Mouse (Mus musculus) adrenal gland, adult 2 months (tissue): ENCODE results near the gene Fgf14. TPM values are rescaled to one million over a fixed set of nuclear protein-coding genes. Genes with fewer than 3 reads are reported as not detected.
"Not testable (repeated sequence)": the region's sequence is repeated elsewhere in the genome, so short reads cannot be mapped to it uniquely, and the experiment has no call there.

Source experiments
- DNase-seq: peaks from one replicate; pipeline ENCODE4 v3.0.0; 2021
- long read RNA-seq: library from polyadenylated mRNA; stranded (forward); transcript quantifications from one replicate; pipeline ENCODE4 v2.0.0, GENCODE M21; 2021
- polyA plus RNA-seq: library from polyadenylated mRNA; depleted of rRNA; stranded (reverse); fragments of >200 nt; gene quantifications from 2 replicates; pipeline ENCODE4 v1.2.3, GENCODE M21; 2012; rRNA removed
- total RNA-seq, 2 experiments: library from RNA; stranded (reverse); gene quantifications; 2 replicates each; pipeline ENCODE4 v1.2.3; 2021

Gene Fgf14
- total RNA-seq = 1 to 10 TPM; 1.0 to 1.1 TPM
- 0.17 and 0.28 TPM in 2 replicates for polyA plus RNA-seq
- long read RNA-seq, partial matches to known transcripts = 0 of 1 reads
- long read RNA-seq, other reads (novel, unspliced or antisense) = 1 of 1 reads

DNA sequence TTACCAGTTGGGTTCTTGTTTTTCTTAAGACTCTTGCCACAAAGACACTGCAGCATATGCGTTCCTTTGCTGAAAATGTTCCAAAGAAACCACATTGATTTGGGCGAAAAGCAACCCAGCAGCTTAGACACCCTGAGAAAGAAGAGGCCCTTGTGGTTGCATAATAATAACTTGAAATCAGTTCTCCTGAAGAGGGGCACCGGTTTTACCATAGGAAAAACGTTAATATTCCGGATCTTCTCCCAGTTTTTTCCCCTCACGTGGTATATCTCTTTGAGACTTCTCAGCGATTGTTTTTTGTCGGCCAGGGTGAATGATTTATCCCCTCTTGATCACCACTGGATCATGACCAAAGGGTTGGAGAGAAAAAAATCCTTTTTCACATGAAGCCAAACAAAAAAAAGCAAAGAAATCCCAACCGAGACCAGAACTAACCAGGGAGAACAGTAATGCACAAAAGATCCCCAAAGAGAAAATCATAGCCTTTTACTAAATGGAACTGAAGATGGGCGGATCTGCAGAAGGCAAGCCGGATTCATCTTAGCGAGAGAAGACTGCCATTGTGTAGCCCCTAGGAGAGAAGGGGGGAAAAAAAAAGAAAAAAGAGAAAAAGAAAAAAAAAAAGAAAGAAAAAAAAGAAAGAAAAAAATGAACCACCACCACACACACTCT, at the start of gene Fgf14:
Gene Fgf14, minus strand, starts transcription at position 622 of the 672 bp plus-strand sequence.
- DNase-seq = no peak

DNA sequence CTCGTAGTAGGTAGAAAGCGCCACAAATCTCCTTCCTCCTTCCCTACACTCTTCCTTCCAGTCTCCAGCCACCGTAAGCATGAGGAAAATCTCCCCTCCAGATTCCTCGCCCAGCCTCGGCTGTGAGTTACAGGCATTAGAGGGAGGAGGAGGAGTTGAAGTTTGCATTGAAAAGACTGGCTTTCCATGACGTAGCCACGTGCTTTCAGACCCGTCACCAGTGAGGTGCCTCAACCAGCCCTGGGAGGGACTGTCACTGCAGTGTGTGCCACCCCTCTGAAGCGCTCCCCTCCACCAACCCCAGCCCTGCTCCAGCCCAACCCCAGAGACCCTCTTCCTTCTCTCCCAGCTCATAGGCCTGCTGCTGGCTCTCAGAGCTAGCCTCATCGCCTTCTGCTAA, 452 bp upstream of the Fgf14 start:
- no peak for DNase-seq

DNA sequence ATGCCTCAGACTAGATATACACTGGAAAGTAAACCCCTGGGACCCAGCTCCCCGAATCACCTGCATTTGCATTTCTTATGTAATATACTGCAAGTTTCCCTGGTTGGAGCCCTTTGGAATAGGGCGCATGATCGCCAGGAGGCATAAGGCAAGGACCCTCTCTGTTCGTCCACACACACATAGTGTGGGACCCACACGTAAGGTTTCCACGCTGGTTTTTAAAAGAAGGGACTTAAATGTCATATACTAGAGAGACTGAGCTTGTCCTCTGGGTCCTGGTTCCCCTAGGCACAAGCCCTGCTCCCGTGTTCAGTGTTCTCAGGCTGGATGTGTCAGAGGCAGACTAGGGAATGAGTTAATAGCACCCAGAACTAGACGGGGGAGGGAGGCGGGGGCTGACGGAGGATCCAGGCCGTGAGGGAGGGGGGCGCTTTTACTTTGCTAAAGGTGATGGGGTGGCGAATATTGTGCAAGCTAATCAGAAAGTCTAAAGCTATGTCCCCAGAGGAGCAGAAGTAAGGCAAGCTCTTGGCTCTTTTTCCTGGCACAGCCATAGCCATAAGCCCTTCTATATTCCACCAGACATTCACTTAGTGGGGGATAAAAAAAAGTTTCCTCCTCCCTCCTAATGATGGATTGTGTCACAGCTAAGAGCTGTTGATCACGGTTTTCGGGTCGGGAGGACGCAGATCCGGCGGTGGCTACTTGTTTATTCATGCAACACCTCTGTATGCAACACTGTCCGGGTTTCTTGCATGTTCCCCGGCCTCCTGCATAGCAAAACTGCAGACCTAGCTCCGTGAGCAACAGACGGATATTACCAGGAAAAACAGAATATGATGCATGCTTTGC, 1.0 kb downstream of the Fgf14 start:
- DNase-seq = peak; percentile 29

DNA sequence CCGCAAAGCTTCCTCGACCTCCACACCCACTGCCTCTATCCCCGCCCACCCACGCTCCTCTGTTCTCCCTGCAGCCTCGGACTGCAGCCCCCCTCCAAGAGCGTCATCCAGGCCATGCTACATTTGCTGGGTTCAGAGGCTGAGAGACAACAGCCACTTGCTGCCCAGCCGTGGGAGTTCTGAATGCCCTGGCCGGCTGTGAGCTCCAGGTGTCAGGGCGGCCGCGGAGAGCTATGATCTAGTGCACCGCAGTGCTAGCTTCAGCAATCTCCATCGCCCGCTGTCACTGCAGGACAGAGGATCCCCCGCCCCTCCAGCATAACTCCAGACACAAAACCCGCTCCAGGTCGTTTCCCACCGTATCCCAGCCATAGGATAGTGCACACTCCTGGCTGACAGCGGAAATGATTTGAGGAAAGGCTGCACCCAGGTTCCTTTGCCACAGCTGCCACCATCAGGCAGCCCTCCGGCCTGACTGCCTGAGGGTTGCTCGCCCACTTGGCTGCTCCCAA, 1.7 kb downstream of the Fgf14 start:
- DNase-seq = peak; percentile 2

DNA sequence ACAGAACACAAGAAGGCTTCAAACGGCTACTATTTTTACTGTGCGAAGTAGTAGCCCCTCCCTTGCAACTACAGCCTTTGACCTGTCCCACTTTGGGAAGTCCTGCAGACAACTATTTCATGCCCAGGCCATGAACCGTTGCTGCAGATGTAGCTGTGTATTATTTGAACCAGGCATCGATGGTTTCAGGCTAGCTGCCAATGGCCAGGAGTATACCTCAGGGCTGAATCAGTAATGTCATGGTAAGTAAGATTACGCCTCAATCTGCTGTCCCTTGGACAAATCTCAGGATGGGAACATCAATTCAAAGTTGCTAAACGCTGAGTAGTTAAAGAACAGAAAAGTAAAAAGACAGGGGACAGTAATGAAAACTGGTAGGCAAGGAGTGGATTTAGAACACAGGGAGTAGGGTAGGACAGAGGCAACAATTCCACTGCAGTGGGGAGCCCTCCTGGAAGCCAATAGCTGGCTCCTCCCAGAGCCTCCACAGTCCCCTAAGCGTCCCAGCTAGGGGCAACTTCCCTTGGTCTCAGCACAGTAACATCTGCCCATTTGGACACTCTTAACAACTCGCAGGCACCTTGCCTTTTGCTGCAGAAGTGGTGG, 2.3 kb downstream of the Fgf14 start:
- no peak for DNase-seq

DNA sequence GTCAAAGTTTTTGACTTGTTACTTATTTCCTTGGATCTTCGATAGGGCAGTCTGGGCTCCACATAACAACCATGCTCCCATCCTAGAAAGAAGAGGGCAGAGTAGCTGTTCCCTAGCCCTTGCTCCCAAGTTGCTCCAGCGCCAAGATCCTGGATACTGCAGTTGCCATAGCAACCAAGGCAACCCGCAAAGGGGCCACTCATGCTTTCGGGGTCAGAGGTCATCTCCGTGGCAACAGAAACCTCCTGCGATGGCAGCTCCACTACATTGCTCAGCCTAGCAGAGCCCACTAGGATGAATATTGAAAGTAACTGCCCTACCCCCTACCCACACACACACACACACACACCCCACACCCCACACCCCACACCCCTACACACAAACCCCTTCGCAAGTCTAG, 7.2 kb downstream of the Fgf14 start:
- DNase-seq = peak; percentile 6

DNA sequence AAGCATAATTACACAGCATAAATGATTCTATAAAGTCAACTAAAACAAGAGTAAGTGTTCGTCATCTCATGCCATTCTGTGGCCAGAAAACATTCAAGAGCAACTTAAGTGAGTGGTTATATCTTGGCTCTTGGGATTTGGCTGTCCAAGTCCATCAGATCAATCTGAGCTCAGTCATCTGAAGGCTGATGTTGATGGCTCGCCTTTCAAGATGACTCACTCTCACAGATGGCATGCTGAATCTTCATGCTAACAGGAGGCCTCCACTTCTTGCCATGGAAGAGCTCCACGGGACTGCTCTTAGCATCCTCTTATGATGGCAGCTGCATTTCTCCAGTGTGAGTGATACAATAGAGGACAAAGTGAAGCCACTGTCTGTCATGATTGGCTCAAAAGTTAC, 34.1 kb downstream of the Fgf14 start:
- DNase-seq = no peak

DNA sequence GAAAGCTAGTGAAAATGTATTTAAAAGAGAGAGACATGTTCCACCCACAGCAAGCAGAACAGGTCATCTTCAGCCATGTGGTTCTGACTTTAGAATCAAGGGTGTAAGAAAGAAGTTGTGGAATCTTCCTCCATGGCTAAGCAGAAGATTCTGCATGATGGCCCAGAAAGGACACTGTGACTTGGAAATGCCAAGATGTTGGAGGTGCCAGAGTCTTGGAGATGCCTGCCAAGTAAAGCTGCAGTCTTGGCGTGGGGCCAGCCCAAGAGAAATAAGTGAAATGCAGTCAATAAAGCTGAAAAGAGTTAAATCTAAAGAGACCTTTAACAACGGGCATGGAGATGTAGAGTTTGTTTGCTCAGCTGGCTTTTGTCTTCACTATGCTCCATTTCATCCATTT, 42.0 kb downstream of the Fgf14 start:
- no peak for DNase-seq

DNA sequence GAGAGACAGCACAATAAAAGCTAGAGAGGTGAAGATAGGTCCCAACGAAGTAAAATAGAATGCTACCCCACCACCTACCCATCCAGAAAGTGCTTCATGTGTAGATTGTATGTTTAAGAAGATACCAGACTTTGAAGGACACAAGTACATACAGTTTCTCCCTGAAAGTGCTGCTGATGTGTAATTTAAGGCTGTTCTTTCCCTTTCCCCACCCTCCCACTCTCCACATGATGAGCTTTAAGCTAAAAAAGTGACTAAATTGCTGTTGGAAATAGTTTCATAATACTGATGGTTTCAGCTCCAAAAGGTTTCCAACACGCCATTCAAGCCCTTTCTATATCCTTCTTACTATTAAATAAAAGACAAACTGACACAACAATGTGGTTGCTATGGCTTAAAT, 63.5 kb downstream of the Fgf14 start:
- no peak for DNase-seq

DNA sequence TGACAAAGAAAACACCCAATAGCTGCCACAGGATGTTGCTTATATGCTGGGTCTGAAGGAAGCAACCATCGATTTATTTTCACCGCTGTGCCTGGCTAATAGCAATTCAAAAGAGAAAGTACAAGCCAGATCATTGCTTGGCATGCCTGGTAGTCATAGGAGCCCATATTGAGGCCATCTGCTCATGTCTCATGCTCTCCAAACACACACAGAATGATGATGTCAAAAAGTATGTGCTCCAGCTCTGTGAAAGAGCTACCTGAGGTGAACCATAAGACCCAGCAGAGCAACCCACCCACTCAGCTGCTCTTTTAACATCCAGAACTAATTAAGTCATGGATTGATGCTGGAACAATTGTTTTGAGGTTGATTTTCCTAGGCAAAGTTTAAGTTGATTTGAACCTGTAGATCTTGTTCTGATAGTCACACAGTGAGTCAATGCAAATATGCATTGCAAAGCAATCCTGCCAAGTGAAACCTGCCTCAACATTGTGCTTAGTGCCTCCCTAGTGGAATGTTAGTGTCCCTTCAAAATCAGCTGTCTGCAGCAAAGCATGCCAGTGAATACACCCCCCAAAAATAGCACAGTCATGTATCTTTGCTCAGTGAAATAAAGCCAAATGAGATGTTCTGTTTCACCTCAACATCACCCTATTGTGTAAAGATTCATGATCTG, 70.8 kb downstream of the Fgf14 start:
- no peak for DNase-seq

DNA sequence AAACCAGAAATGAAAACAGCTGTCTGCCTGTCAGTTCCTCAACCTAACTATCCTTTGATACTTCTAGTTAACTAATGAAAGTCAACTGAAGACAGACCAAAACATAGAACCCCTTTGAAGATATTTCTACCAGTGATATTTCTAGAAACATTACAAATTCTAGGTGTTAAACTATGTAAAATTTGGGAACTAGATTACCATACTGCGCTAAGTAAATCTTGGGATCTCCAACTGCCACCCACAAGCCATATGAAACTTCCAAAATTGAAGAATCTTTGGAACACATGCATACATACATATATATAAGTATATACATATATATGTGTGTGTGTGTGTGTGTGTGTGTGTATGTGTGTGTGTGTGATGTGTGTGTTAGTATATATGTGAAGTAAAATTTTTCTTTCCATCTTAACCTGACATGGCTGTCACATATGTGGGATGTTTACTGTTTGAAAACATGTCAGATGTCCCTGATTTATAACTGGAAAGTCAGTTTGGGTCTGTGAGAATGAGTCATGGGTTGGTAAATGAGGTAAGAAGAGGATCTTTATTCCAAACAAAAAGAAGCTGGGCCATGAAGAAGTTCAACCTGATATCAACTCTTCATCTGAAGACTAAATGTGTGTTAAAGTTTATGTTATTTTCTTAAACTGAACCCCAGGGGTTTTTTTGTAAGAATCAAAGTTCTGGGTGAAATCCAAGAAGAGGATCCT, 71.7 kb downstream of the Fgf14 start:
- DNase-seq = no peak

DNA sequence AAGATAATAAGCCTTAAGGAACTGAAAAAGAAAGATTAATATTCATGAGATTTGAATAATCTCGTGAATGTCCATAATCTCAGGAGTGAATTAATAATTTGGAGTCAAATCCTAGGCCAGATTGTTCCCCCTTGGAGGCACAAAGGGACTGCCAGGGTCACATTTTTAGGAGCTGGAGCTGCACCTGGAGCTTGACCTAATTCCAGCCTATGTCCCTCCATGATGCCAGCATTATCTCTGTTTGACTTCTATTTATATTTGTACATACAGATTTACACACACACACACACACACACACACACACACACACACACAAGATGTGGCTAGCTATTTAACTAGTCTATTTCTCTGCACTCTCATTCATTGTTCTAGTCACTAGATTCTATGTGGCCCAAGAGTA, 100.4 kb downstream of the Fgf14 start:
- DNase-seq = no peak

DNA sequence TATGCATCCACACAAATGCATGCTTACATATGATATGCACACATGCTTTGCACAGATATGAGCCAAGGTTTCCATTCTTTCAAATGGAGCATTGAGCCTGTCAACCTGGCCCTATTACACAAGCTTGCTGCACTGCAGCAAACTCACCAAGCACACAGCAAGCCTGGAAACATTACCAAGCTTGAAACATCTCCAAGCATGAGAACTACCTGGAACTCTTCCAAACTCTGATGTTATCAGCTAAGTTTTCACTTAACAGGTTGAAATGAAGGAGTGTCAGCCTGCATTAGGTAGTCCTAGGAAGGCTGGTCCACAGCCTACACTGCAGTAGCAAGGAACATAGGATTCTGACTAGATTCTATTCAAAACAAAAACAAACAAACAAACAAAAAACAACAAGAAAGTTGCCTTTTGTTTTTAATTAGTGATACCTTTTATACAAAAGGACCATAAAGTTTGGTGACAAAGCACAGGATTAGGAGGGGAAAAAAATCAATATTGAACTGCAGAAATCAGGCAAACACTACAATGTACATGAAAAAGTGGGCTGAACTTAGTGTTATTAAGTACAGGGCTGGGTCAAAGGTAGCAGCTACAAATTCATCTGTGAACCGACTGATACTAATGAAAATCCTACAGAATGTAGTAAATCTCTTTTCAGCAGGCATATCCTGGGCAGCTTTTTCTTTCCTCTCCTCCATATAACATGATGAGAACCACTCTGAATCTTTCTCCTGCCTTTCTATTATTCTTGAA, 101.6 kb downstream of the Fgf14 start:
- DNase-seq = no peak

DNA sequence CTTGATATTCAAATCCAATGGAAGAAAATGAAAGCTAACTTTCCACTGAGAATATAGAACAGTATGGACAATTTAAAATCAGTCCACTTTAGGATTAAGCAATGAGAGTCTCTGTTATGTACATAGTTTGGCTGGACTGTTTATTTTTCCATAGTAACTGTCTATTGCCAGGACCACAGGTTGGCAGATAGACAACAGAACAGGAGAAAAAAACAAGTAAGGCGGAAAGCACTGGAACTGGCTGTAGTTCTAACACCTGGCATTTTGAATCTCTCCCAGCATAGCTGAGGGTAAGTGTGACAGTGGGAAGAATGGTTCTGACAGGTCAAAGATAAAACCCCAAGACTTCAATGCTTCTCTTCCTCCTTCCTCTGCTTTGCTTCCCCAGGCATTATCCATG, 110.5 kb downstream of the Fgf14 start:
- no peak for DNase-seq

DNA sequence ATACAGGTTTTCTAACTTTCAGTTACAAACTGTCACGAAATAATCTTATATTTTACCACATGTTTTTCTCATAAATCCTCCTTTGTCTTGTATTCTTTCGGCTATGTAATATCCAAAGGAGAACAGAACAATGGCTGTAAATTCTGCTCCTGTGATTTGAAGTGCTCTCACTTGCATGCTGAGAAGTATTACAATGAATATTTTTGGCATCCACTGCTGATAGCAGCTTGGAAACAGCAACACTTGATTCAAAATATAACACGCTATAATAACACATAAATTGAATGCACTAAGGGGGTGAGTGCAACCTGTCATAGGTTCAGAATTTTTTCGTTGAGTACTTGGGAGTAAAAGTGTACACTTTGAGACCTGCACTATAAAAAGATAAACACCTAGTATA, 115.4 kb downstream of the Fgf14 start:
- no peak for DNase-seq

DNA sequence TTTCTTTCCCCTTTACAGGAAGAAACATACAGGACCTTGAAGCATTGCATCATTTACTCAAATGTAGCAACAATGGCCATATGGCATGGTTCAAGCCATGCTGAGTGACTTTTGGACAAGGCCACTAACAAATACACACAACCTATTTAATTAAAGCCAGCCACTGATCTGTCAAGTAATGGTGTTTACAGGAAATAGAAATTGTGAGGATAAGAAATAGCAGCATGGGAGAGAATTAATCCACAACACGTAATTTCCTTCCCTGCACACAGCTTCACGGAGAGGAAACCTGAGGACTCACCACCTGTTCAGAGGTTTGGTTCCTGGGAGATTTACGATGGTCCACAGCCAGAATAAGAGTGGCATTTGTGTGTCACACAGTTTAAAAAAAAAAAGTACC, 140.8 kb downstream of the Fgf14 start:
- DNase-seq = no peak

DNA sequence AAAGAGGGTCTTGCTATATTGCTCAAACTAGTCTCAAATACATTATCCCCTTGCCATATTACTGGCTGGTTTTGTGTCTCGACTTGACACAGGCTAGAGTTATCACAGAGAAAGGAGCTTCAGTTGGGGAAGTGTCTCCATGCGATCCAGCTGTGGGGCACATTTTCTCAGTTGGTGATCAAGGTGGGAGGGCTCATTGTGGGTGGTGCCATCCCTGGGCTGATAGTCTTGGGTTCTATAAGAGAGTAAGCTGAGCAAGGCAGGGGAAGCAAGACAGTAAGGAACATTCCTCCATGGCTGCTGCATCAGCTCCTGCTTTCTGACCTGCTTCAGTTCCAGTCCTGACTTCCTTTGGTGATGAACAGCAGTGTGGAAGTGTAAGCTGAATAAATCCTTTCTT, 141.6 kb downstream of the Fgf14 start:
- DNase-seq = not testable (repeated sequence)

DNA sequence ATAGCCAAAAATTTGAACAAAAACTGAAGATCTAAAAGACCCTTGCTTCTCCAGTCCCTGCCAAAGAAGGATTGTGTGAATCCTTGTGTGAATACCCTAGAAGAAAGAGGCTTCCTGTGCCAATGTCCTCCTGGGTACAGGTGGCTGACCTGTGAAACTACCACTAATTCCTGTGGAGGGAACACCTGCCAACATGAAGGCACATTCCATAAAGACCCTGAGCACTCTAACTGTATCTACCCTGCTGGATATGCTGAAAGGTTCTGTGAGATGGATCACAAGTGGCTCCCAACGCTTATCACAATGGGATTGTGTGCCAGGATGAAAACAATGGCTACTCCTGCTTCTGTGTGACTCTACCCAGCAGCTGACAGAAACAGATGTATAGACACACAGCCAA, 144.9 kb downstream of the Fgf14 start:
- no peak for DNase-seq

DNA sequence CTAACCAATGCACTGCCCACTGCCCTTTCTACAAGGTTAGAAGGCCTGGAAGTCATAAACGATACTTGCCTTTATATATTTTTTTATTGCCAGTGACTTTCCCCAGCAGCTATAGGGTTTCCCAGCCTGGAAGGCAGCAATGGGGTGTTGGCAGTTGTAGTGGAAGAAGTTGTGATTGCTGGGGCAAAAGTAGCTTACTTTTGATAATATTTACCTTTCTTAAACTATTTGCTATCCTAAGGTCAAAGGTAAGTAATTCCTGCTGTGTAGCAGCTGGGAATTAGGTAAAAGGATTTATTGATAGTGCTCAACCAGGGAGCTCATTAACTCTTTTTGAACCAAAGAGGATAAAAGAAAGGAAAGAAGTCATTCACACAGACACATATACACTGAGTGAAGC, 164.9 kb downstream of the Fgf14 start:
- no peak for DNase-seq

DNA sequence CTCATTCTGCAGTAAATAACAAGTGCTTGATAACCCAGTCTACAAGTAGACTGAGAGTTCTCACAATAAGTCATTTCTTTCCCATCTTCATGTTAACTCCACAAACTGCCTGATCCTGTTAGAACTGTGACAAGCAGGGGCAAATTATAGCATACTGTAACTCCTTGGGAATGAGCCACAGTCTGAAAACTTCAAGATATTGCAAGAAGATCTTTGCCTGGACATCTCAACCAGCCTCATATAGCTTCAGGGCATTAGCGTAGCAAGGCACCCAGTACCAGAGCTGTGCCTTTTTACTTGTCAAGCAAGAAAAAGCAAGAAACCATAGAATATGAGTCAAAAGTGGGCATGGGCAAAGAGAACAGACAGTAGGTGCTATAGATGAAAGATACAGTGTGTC, 188.0 kb downstream of the Fgf14 start:
- no peak for DNase-seq

DNA sequence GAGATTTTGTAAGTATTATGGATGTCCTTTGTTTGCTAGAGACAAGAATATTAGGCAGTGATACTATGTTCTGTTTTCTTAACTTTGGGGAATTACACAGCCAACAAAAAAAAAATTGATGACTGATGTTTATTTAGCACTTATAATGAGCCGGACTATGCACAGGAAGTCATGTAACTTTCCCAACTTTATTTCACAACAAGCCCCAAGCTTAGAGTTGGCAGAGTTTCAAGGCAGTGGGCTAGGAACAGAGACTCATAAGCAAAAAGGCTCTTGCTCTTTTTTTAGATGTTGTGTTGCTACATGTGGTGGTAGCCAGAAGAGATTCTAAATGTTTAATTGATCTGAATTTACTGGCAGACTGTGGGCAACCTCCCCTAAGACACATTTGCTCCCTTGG, 191.7 kb downstream of the Fgf14 start:
- DNase-seq = no peak
